Mouse (Mus musculus) kidney, postnatal 14 days (tissue): Measurements from ENCODE around the gene Nde1.
"Not testable (repeated sequence)": the region's sequence is repeated elsewhere in the genome, so short reads cannot be mapped to it uniquely, and the experiment has no call there.

ENCODE experiments used
- DNase-seq: peaks from one replicate; pipeline ENCODE4 v3.0.0; 2022; ENCODE audit warnings: mixed read lengths

The Nde1 gene

DNA sequence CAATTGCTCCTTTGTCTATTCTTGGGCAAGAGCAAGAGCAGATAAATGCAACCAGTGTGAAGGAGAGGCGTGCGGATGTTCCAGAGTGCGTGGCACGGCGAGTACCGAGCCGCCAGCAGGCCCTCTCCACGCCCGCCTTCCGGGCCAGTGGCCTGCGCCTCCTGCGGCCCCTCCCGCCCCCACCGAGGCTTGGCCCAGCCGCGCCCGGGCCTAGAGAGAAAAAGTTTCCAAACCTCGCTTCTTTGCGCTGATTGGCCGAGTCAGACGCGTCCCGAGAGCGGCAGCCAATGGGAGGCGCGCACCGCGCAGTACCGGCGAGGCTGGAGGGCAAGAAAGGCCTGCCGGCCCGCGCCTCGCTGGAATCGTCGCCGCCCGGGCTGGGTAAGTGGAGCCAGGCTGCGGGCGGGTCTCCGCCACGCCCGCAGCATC lies at the start of gene Nde1, which contains the start of gene Marf1:
Gene Nde1 (plus strand): TSS at position 288 of the 429 bp plus-strand sequence.
Gene Marf1 (minus strand): TSS at position 364 of the 429 bp plus-strand sequence.
- peak; percentile 95 for DNase-seq

DNA sequence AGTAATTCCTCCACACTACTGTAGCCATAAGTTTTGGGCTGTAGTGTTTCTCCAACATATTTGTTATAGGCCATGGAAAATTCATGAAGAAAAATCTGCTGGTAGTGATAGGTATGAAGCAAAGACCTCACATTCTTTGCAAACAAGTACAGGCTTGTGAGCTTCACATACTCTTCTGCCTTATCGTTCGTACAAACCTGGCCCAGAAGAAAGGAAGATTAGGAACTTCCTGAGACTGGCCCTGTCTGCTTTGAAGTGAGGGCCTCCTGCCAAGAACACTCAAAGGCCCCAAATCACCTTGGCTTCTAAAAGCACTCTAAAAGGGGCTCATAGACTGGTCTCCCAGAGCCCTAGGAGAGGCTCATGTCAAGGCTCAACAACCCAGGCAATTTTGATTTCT lies 45.8 kb upstream of the Nde1 start:
- DNase-seq: no peak

DNA sequence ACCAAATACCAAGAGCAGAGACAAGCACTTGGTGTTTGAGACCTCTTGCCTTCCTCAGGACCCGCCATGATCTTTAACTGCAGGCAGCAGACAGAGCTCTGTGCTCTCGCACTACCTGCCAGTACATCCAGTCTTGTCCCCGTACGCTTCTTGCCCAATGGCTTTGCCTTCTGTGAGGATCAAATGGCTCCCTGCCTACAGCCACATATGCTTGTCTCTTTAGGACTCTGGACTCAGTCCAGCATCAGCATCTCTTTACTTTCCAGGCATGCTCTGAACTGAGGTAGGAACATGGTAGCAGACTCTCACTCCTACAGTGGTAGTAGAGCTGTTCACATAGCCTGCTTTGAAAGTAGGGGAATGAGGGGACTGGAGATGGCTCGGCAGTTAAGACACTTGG lies 42.1 kb upstream of the Nde1 start:
- DNase-seq: no peak

DNA sequence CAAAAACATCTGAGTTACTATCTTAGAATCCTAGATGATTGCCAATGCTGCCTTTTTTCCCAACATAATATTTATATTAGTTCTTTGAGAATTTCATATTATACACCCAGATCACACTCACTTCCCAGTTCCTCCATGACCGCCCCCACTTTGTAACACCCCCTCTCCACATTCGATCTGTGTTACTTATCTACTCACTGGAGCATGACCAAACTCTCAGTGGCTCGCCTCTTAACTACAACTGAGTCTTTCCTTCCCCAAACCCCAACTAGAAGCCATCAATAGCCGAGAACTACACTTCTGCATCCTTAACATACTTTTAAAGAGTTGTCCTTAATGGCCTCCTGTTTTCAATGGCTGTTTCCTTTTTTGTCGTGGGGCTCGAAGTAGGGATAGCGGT lies 41.5 kb upstream of the Nde1 start:
- DNase-seq: no peak

DNA sequence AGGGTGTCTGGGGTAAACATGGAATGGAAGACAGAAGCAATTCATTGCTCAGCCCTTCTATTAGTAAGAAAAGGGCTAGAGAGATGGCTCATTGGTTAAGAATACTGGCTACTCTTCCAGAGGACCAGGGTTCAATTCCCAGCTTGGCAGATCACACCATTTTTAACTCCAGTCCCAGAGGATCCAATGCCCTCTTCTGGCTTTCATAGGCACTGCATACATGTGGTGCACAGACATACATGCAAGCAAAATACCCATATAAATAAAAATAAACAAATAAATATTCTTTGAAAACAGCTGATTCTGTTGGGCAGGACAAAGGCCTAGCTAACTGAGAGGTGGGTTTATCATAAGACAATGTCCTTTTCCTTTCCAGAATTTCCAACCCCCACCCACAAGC lies 40.5 kb upstream of the Nde1 start:
- no peak for DNase-seq

DNA sequence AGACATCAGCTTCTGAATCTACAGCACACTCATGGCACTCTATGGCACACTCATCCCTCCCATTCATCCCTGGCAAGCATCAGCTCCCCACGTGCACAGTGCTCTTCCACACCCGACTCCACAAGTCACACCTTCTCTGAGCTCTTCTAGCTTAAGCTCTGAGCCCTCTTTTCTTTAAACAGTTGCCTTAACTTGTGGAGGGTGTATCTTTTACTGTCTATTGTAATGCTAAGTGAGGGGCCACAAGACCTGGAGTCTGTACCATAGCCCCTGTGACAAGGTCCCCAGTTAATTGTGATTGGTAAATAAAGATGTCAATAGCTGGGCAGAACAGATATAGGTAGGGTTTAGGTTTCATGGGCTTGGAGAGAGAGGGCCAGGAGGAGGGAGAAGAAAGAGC lies 39.2 kb upstream of the Nde1 start:
- no peak for DNase-seq

DNA sequence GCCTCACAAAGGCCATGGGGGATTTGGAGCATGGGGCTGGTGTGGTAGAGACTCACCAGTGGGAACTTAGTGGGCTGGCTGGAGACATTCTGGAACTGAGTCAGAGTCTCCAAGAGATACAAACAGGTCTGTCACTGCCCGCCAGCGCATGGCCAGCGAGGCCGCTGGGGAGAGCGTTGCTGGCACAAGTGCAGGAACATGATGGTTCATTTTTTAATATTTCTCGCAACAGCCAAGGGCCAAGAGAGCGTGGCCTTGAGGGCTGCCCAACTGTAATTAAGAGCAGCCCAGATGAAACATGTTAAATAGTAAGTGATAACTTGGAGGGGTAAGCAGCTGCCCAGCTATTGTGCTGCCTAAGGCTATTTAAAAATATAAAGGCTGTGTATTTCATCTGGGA lies 38.4 kb upstream of the Nde1 start:
- DNase-seq: no peak

DNA sequence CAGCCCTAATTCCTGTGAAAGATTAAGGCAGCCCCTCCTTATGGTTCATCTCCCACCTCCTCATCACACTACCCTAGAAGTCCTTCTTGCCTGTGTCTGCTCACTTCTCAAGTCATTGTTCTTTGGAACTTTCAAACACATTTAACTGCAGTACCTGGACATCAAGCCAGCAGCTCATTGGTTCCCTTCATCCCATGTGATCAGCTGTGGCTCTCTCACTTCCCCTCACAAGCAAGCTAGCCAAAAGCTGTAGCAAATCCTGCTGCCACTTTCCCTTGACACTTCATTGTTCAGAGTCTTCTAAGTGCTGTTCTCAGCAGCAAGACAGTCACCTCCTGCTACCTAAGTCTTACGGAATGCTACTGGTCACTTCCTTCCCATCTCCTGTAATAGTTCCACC lies 37.8 kb upstream of the Nde1 start:
- no peak for DNase-seq

DNA sequence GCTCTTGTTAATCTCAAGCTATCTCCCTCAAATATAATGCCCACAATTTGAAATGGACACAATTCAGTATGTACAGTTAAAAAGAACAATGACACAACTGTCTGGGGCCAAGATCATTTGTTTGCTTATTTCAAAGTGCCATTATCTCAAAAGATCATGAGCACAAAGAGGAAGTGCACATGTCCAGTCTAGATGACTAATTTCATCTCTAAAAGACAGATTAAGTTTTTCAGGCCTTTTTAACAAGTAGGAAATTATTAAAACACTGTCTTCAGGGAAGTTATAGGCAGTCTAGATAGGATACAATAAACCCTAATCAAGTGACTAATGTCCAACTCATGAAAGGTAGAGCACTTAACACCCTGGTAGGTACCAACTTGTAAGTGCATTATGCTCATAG lies 34.1 kb upstream of the Nde1 start:
- no peak for DNase-seq

DNA sequence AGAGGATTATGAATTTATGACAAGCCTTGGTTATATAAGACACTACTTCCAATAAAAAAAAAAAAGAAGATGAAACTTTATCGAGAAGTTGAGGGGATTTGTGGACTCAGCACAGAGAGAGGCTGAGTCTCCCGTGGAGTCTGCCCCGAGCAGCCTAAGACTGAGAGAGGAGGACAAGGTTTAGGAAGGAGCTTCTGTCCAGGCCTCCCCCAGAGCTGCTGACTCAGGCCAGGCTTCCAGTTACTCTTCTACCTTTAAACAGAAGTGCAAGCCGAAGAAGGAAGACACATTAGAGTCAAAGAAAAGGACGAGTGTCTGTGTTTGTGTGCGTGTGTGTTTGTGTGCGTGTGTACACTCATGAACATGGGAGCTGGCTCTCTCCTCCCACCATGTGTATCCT lies 32.3 kb upstream of the Nde1 start:
- peak; percentile 27 for DNase-seq

DNA sequence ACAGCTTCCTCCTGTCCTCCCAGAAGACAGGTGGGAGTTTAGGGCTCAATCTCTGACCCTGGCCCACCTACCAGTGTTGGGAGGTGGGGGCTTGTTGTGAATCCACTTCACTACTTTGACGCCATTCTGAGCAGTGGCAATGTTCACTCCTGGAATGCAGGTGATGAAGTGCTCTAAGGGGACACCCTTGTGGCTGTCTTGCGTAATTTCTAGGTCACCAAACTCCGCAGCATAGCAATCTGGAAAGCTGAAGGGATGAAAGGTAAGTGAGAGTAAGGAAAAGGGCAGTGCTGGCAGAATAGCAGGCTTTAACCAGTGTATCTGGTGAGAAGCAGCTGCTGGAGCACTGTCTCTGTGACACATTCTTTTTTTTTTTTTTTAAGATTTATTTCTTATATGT lies 31.7 kb upstream of the Nde1 start:
- DNase-seq: peak; percentile 7

DNA sequence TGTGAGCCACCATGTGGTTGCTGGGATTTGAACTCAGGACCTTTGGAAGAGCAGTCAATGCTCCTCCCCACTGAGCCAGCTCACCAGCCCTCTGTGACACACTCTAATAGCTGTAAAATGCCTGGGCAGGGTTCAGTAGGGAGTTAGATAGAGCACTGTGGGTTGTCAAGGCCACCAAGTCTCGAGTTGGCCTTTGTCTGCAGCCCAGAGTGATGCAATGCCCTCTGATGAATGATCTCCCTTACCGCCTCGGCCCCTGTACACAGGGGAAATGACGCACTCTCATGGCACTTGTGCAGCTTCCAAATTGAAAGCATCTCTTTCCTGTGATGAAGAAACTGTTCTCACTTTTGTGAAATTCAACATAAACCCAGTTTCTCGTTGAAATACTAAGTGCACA lies 31.2 kb upstream of the Nde1 start:
- no peak for DNase-seq

DNA sequence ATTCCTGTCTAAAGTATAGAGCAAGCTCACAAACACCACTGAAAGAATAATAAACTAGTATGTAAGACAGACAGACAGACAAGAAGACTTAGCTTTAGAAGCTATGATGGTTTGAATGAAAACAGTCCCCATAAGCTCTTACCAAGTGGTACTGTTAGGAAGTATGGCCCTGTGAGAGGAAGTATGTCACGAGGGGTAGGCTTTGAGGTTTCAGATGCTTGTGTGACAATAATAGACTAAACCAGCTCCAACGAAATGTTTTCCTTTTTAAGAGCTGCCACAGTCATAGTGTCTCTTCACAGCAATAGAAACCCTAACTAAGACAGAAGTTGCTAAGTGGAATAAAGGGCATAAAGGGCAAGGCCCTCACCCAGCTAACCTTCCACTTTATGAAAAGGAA lies 28.1 kb upstream of the Nde1 start:
- DNase-seq: no peak

DNA sequence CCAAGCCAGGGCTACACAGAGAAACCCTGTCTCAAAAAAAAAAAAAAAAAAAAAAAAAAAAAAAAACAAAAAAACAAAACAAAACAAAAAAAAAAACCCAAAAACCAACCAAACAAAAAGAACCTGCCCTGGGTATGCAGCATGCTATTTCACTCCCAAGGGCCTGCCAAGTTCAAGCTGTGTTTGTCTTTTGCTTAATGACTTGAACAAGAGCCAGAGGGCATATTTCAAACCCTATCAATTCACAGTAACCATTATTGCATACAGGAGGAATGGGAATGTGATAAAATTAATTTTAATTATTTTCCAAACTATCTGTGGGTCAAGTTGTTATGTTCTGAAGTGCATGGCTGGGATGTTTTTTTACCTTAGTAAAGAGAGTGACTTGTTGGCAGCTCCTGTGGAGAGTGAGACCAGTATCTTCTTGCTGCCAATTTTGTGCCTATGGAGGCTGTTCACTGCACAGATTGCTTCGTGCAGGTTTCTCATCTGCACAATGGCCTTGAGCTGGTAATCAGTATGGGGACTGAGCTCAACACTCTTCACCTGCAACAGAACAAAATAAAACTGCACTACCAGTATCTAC lies 25.0 kb upstream of the Nde1 start:
- no peak for DNase-seq

DNA sequence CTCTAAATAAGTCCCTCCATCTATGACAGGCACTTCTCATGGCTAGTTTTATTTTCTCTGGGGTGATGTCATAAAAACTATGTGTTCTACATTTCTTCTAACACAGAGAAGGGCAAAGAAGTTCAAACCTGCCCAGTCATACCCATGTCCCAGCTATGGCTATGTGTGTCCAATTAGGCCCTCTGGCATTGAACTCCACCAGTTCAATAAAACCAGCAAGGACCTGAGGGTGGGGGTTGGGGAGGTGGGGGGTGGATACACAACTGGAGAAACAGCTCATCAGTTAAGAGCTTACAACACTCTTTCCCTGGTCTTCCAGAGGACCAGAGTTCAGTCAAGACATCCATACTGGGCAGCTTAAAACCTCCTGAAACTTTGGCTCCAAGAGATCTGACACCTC lies 24.0 kb upstream of the Nde1 start:
- no peak for DNase-seq

DNA sequence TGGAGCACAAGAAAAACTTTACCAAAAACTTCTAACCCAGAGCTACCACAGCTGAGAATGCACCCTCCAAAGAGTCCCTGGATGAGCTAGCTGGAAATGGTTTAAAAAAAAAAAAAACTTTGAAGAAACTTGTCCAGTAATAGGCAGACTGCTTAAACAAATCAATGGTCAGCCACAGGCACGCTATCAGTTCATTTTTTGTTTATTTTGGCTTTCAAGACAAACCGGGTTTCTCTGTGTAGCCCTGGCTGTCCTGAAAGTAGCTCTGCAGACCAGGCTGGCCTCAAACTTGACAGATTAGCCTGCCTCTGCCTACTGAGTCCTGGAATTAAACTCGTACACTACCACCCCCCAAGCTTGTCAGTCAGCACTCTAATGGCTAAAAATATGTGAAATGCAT lies 19.8 kb upstream of the Nde1 start:
- DNase-seq: no peak

DNA sequence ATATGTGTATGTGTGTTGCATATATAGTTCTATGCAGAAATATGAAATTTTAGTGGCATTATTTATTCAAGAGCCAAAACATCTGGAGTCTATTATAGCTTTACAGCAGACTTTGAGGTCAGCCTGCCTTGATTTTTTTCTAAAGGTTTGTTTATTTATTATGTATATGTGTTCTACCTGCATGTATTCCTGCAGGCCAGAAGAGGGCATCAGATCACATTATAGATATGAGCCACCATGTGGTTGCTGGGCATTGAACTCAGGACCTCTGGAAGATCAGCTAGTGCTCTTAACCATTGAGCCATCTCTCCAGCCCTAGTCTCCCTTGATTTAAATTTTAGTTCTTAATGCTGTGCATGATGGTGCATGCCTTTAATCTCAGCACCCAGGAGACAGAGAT lies 15.4 kb upstream of the Nde1 start:
- DNase-seq: no peak

DNA sequence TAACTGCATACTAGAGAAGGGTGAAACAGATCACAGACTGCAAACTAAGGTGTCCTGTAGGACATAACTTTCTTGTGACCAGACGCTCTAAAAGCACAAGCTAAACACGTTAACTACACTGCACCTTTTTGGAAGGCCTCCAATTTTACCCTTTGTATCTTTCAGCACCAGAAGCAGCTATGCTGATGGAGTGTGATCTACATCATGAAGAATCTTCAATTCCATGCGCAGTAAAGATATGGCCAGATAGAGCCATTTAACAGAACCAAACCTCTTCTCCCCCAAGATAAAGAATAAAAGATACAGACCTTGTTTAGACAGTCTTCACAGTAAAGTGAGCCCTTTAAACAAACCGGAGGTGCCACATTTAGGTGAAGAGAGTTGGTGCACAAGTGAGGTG lies 11.4 kb upstream of the Nde1 start:
- no peak for DNase-seq

DNA sequence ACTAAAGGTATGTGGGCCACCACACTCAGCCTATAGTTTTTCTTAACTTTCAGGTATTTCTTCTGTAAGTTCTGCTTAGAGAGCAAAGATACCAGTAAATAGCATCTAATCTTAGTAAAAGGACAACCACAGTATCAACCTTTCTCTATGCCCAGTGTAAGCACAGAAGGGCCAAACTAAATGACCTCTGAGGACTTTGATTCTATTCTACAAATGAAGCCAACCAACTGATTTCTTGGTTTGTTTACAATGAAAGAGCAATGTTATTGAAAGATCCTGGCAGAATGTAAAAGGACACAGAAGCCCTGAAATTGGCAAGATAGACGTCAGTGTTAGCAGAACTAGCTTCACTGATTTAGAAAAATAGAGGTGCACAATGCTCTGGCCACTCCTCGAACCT lies 7.4 kb upstream of the Nde1 start:
- DNase-seq: not testable (repeated sequence)

DNA sequence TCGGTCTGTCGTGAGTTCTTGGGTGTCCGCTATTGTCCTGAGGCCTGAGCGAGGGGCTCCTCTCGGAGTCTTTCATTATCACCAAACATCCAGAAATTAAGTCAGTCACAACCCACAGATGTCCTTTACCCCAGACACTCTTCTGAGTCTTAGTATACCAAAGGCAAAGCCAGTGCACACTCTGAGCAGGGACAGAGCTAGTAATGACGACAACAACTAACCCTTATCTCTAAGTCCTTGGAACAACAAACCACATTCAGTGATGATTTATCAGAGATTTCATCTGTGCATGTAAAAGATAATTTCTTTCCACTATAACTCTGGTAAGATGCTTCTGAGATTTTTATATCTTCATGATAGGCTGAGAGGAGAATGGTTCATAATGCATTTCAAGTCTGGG lies 6.8 kb upstream of the Nde1 start:
- no peak for DNase-seq

DNA sequence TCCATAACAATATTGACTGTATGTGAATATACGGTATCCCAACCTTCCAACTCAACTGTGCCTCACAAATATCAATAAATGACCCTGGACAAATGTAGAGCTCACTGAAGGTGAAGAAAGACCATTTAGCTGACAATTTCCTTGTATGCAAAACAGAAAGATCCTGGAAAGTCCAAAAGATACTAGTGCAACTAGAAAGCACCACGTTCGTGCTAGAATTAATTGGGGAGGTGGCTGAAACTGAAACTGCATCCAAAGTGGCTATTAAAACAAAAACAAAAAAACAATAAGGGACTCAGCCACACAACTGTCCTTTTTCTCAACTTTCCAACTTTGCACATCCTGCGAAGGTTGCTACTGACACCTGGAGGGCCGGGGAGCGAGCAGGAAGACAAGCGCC lies 4.5 kb upstream of the Nde1 start:
- DNase-seq: no peak

DNA sequence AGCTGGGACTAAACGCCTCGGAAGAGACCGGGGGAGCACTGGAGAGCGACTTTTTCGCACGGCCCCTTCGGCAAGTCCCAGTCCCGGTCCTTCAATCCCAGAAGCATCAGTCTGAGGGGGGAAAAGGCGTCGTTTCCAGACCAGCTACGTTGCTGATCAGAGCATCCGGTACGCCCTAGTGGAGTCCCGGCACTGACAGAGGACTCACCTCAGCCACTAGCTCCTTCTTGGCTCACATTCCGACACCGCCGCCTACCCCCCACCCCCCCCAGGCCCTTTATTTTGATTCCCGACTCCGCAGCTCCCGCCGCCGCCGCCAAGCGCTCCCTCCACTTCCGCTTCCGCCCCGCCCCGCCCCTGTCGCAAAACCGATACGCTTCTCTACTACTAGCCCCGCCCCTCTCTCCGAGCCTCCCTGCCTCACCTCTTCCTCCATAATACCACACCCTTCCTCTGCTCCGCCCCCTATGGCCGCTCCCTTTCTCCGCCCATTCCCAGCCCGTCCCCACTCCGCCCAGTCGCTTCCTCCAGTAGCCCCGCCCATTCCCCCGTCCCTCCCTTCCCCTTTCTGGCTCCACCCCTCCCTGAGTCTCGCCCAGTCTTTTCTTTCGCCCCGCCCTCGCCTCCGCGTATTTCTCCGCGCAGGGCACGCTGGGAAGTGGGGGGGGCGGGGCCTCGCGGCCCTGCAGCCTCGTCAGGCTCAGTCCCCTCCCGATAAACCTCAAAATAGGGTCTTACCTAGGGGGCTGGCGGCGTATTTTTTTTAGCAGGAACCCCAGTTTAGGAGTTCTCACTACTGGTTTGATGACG lies 3.9 kb upstream of the Nde1 start:
- DNase-seq: peak; percentile 99

DNA sequence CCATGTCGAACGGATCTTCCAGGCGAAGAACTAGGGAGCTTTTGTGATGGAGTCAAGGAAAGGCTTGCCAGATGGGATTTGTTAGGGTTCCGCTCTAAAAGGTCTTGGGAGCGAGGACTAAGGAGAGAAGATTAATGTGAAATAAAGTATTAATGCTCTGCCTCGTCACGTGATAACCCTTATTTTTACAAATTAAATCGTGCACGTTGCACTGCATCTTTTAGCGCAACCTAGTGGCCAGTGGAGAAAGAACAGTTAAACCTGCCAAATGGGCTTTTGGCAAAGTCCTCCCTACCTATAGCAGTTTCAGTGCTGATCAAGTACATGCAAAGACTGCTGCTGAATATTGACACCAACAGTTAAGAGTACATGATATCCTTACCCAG lies 3.3 kb upstream of the Nde1 start:
- peak; percentile 85 for DNase-seq

DNA sequence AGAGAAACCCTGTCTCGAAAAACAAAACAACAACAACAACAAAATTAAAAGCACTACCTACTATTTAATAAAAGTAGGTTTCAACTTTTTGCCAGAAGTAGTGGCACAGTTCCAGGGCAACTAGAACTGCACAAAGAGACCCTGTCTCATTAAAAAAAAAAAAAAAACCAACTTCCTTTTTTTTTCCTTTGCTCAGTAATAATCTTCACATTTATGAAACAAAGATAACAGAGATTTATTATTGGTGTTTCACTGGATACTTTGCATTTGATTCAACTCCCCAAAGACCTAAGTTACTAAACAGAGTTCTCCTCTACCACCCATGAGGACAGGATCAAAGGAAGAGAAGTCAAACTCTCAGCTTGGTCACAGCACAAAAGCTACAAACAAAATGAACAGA lies 2.1 kb upstream of the Nde1 start:
- no peak for DNase-seq

DNA sequence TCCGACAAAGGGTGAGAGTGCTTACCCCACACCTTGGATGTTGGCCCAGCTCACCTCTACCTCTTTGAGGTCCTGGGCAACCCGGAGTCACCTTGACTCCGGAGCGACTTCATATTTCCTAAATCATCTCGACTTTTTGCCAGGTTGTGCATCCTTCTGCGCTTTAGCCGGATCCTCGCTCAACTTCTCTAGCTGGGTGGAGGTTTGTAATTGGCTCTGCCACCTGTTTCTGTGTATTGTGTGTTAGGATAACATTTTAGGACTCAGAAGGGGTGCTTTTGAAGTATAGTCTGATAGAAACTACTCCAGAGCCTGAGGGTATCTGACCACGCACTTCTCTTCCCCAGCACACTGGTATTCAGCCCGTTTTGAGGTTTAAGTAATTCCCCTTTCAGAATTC lies 656 bp downstream of the Nde1 start:
- DNase-seq: no peak
